Mouse (Mus musculus): ENCODE results near the gene Fam3b.

- TF ChIP-seq CTCF (IDR thresholded peaks at IDR 0.05; ENCODE audit: control insufficient read depth, insufficient read depth, insufficient read length), result no peak
- no peak for TF ChIP-seq MAX (IDR thresholded peaks at IDR 0.05)
- TF ChIP-seq CEBPB (IDR thresholded peaks at IDR 0.05; ENCODE audit: low read depth), result no peak
- no peak for TF ChIP-seq USF1 (IDR thresholded peaks at IDR 0.05; ENCODE audit: low read depth)
- TF ChIP-seq MYOD1 (IDR thresholded peaks at IDR 0.05; ENCODE audit: control insufficient read depth, insufficient read length, low read depth), result no peak
- TF ChIP-seq MYOG (IDR thresholded peaks at IDR 0.05; ENCODE audit: control insufficient read depth, extremely low read depth, insufficient read length), result no peak
Measured at GRCm38 (mm10) chr16:97459831-97460230, 54.8 kb downstream of the Fam3b start.

Data from C2C12 (cell line).